Mouse (Mus musculus) cerebellum, adult 2 months (tissue): Measurements from ENCODE around the gene Specc1l.

Source experiments
- CTCF ChIP-seq: fragments of 200-500 bp; IDR thresholded peaks from 2 replicates; pipeline ENCODE4 v1.5.1; 2011; ENCODE audit warnings: low read depth, mild to moderate bottlenecking, control low read depth, low read length, moderate library complexity, borderline replicate concordance; ENCODE audit not compliant: insufficient read depth
- POLR2A ChIP-seq: fragments of 200-500 bp; IDR thresholded peaks from 2 replicates; pipeline ENCODE4 v1.6.1; 2011; ENCODE audit warnings: low read length, control low read depth, borderline replicate concordance; ENCODE audit not compliant: insufficient read depth

GRCm38 (mm10) chr10:75277501-75277900, 65.6 kb downstream of the Specc1l start:
- TF ChIP-seq CTCF (peak; percentile 43; the same call in 1 of the 2 replicates), POLR2A (no peak)
